Mouse (Mus musculus): ENCODE data around the gene Zfp90. TPM values are rescaled to one million over a fixed set of nuclear protein-coding genes. Genes with fewer than 3 reads are reported as not detected.

Zfp90 gene
- polyA plus RNA-seq (2015; fragmentation: Illumina TruSeq; extraction: RNeasy Lipid Tissue Mini Kit (QIAGEN cat#74804); ENCODE audit: insufficient read depth, low read depth, low replicate concordance), result 2.4 TPM

DNA sequence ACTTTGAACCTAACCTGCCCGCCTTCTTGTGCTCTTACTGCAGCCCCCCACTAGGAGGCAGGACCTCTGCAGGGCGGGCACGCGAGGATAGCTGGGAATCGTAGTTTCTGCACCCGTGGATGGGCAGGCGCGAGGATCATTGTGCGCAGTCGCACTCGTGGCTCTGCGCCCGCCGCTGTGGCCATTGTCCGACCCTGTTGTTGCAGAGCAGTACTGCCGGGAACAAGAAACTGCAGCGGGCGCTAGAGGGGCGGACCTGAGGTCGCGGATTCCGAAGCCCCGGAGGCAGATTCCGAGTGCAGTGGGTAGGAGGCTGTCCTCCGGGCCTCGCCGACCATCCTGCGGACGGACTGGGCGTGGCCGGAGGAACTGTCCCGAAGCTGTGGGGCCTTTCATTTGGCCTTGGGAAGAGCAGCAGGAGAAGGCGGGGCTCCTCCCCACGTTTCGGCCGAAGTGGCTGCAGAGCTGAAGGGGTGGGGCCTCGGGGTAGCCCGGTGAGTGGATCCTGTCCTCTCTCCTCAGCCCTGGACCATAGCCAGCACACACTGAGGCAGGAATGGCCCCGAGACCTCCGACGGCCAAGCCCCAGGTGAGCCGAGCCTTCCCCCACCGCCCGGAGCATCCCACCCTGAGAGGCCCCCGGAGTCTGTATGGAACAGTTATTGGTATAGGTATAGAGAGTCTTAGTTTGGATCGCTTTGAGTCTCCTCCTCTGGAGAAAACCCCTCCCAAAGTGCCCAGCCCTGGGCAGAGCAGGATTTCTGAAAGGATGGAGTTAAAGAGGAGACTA lies at the start of gene Zfp90:
Gene Zfp90, plus strand, starts transcription at position 146 of the 790 bp plus-strand sequence.

Other genes with a start within 250 kb of the Zfp90 start
- 7.4 TPM for gene Slc7a6, start 246.5 kb upstream of the Zfp90 start, polyA plus RNA-seq (2015; fragmentation: Illumina TruSeq; extraction: RNeasy Lipid Tissue Mini Kit (QIAGEN cat#74804); ENCODE audit: insufficient read depth, low read depth, low replicate concordance)
- gene Slc7a6os, start 204.4 kb upstream of the Zfp90 start, polyA plus RNA-seq (2015; fragmentation: Illumina TruSeq; extraction: RNeasy Lipid Tissue Mini Kit (QIAGEN cat#74804); ENCODE audit: insufficient read depth, low read depth, low replicate concordance), result 19.0 TPM
- gene Prmt7, start 204.4 kb upstream of the Zfp90 start, polyA plus RNA-seq (2015; fragmentation: Illumina TruSeq; extraction: RNeasy Lipid Tissue Mini Kit (QIAGEN cat#74804); ENCODE audit: insufficient read depth, low read depth, low replicate concordance), result 3.5 TPM
- 4.2 TPM for gene Smpd3, start 77.3 kb upstream of the Zfp90 start, polyA plus RNA-seq (2015; fragmentation: Illumina TruSeq; extraction: RNeasy Lipid Tissue Mini Kit (QIAGEN cat#74804); ENCODE audit: insufficient read depth, low read depth, low replicate concordance)
- not detected for gene 6030452D12Rik, start 85.2 kb downstream of the Zfp90 start, polyA plus RNA-seq (2015; fragmentation: Illumina TruSeq; extraction: RNeasy Lipid Tissue Mini Kit (QIAGEN cat#74804); ENCODE audit: insufficient read depth, low read depth, low replicate concordance)
- gene Cdh3, start 95.6 kb downstream of the Zfp90 start, polyA plus RNA-seq (2015; fragmentation: Illumina TruSeq; extraction: RNeasy Lipid Tissue Mini Kit (QIAGEN cat#74804); ENCODE audit: insufficient read depth, low read depth, low replicate concordance), result 1.1 TPM
- 2.2 TPM for gene Gm10073, start 158.1 kb downstream of the Zfp90 start, polyA plus RNA-seq (2015; fragmentation: Illumina TruSeq; extraction: RNeasy Lipid Tissue Mini Kit (QIAGEN cat#74804); ENCODE audit: insufficient read depth, low read depth, low replicate concordance)
- 16.7 TPM for gene Cdh1, start 188.0 kb downstream of the Zfp90 start, polyA plus RNA-seq (2015; fragmentation: Illumina TruSeq; extraction: RNeasy Lipid Tissue Mini Kit (QIAGEN cat#74804); ENCODE audit: insufficient read depth, low read depth, low replicate concordance)

Measured in pancreas, adult 10 weeks (tissue).